Mouse (Mus musculus) ZHBTc4 (cell line): ENCODE measurements around the gene Prkcz.
A peak's percentile ranks its signal among the peaks of the same experiment; 100 is the strongest.

Source experiments
- DNase-seq: peaks from one replicate; pipeline ENCODE4 v3.0.0-alpha.2; 2011; ENCODE audit warnings: low read depth, low spot score

The Prkcz gene

GRCm38 (mm10) chr4:155361303-155361791, at the start of gene Prkcz:
Gene Prkcz (minus strand): TSS chr4:155361361.
- peak; percentile 98 for DNase-seq

- peak; percentile 93 for DNase-seq
Measured at GRCm38 (mm10) chr4:155409058-155409776, 48.1 kb upstream of the Prkcz start, which contains the start of gene Cfap74. Gene Cfap74 (plus strand): TSS chr4:155409190.

GRCm38 (mm10) chr4:155408695-155409057, 47.5 kb upstream of the Prkcz start:
- DNase-seq: no peak

GRCm38 (mm10) chr4:155402489-155402888, 41.3 kb upstream of the Prkcz start:
- no peak for DNase-seq

- no peak for DNase-seq
Measured at GRCm38 (mm10) chr4:155401121-155401520, 40.0 kb upstream of the Prkcz start.

GRCm38 (mm10) chr4:155398222-155398540, 37.0 kb upstream of the Prkcz start:
- DNase-seq: no peak

- peak; percentile 55 for DNase-seq
Measured at GRCm38 (mm10) chr4:155397511-155398221, 36.5 kb upstream of the Prkcz start, which contains the start of gene Gabrd. Gene Gabrd (minus strand): TSS chr4:155398112.

GRCm38 (mm10) chr4:155396751-155397150, 35.6 kb upstream of the Prkcz start:
- no peak for DNase-seq

GRCm38 (mm10) chr4:155395471-155395870, 34.3 kb upstream of the Prkcz start:
- no peak for DNase-seq

GRCm38 (mm10) chr4:155387166-155387565, 26.0 kb upstream of the Prkcz start:
- no peak for DNase-seq

- DNase-seq: no peak
Measured at GRCm38 (mm10) chr4:155383326-155383725, 22.2 kb upstream of the Prkcz start.

GRCm38 (mm10) chr4:155382752-155383151, 21.6 kb upstream of the Prkcz start:
- no peak for DNase-seq

GRCm38 (mm10) chr4:155381974-155382373, 20.8 kb upstream of the Prkcz start:
- no peak for DNase-seq

- DNase-seq: no peak
Measured at GRCm38 (mm10) chr4:155371797-155372735, 10.9 kb upstream of the Prkcz start.

- no peak for DNase-seq
Measured at GRCm38 (mm10) chr4:155370737-155371715, 9.9 kb upstream of the Prkcz start.

GRCm38 (mm10) chr4:155368684-155369083, 7.5 kb upstream of the Prkcz start:
- peak; percentile 84 for DNase-seq

GRCm38 (mm10) chr4:155367739-155368138, 6.6 kb upstream of the Prkcz start:
- DNase-seq: no peak

GRCm38 (mm10) chr4:155366784-155367183, 5.6 kb upstream of the Prkcz start:
- no peak for DNase-seq

- DNase-seq: no peak
Measured at GRCm38 (mm10) chr4:155362443-155362842, 1.3 kb upstream of the Prkcz start.

GRCm38 (mm10) chr4:155360856-155361255, 305 bp downstream of the Prkcz start:
- DNase-seq: peak; percentile 71
